Mouse (Mus musculus): ENCODE results near the gene Il22ra2.
"Not testable (repeated sequence)": the region's sequence is repeated elsewhere in the genome, so short reads cannot be mapped to it uniquely, and the experiment has no call there.

Gene Il22ra2

GRCm38 (mm10) chr10:19600093-19600420 is 21.7 kb upstream of the Il22ra2 start:
- in situ Hi-C loops (cut with MboI, MseI): no loop called here

GRCm38 (mm10) chr10:19601502-19601901 is 20.3 kb upstream of the Il22ra2 start:
- in situ Hi-C loops (cut with MboI, MseI): not testable (repeated sequence)

GRCm38 (mm10) chr10:19603231-19603630 is 18.6 kb upstream of the Il22ra2 start:
- in situ Hi-C loops (cut with MboI, MseI): no loop called here

GRCm38 (mm10) chr10:19609125-19609524 is 12.7 kb upstream of the Il22ra2 start:
- in situ Hi-C loops (cut with MboI, MseI): no loop called here

GRCm38 (mm10) chr10:19611616-19612015 is 10.2 kb upstream of the Il22ra2 start:
- in situ Hi-C loops (cut with MboI, MseI): no loop called here

GRCm38 (mm10) chr10:19613111-19613753 is 8.6 kb upstream of the Il22ra2 start:
- in situ Hi-C loops (cut with MboI, MseI): no loop called here

- in situ Hi-C loops (cut with MboI, MseI): loop anchor here (5.0 kb wide), 2 partner anchors 48 to 58 kb away; no protein-coding TSS in a partner anchor
Observed at GRCm38 (mm10) chr10:19619736-19620135, 2.1 kb upstream of the Il22ra2 start.

- in situ Hi-C loops (cut with MboI, MseI): loop anchor here in 1 of 2 experiments (5.0 kb wide), 1 partner anchor 43 kb away; no protein-coding TSS in a partner anchor
Observed at GRCm38 (mm10) chr10:19624617-19625016, 2.8 kb downstream of the Il22ra2 start.

- in situ Hi-C loops (cut with MboI, MseI): no loop called here
Observed at GRCm38 (mm10) chr10:19627342-19627741, 5.5 kb downstream of the Il22ra2 start.

- in situ Hi-C loops (cut with MboI, MseI): no loop called here
Observed at GRCm38 (mm10) chr10:19627748-19628147, 6.0 kb downstream of the Il22ra2 start.

- in situ Hi-C loops (cut with MboI, MseI): no loop called here
Observed at GRCm38 (mm10) chr10:19631616-19632195, 9.9 kb downstream of the Il22ra2 start.

GRCm38 (mm10) chr10:19638851-19639250 is 17.1 kb downstream of the Il22ra2 start:
- in situ Hi-C loops (cut with MboI, MseI): no loop called here

GRCm38 (mm10) chr10:19639630-19640029 is 17.8 kb downstream of the Il22ra2 start:
- in situ Hi-C loops (cut with MboI, MseI): no loop called here

GRCm38 (mm10) chr10:19645119-19645518 is 23.3 kb downstream of the Il22ra2 start:
- in situ Hi-C loops (cut with MboI, MseI): no loop called here

- in situ Hi-C loops (cut with MboI, MseI): no loop called here
Observed at GRCm38 (mm10) chr10:19657426-19657825, 35.6 kb downstream of the Il22ra2 start.

- in situ Hi-C loops (cut with MboI, MseI): no loop called here
Observed at GRCm38 (mm10) chr10:19659953-19660352, 38.2 kb downstream of the Il22ra2 start.

- in situ Hi-C loops (cut with MboI, MseI): loop anchor here in 1 of 2 experiments (5.0 kb wide), 1 partner anchor 47 kb away; the partner anchor contains the start of gene Il22ra2
Observed at GRCm38 (mm10) chr10:19668973-19669372, 47.2 kb downstream of the Il22ra2 start.

GRCm38 (mm10) chr10:19672015-19672414 is 50.2 kb downstream of the Il22ra2 start:
- in situ Hi-C loops (cut with MboI, MseI): no loop called here

- in situ Hi-C loops (cut with MboI, MseI): no loop called here
Observed at GRCm38 (mm10) chr10:19673146-19673545, 51.3 kb downstream of the Il22ra2 start.

All from T-helper 17 cell (primary cell).